Mouse (Mus musculus): ENCODE measurements around the gene Pinlyp.

Gene Pinlyp

DNA sequence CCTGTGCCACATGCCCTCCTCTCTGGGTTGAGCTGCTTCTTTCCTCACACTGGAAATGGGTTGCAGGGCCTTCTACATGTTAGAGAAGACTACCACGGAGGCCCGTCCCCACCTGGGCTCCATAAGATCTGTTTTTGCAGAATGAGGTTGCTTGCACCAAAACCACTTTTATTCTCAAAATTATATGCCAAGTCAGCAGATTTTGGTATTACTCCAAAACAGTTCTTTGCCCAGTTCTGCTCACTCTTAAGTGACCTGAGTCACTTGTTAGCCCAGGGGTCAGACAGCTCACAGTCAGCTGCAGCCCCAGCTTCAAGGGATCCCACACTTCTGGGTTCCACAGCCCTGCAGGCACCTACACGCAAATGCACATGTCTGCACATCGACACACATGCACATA, 15.5 kb upstream of the Pinlyp start:
- no peak for DNase-seq (ENCODE audit: low spot score)

DNA sequence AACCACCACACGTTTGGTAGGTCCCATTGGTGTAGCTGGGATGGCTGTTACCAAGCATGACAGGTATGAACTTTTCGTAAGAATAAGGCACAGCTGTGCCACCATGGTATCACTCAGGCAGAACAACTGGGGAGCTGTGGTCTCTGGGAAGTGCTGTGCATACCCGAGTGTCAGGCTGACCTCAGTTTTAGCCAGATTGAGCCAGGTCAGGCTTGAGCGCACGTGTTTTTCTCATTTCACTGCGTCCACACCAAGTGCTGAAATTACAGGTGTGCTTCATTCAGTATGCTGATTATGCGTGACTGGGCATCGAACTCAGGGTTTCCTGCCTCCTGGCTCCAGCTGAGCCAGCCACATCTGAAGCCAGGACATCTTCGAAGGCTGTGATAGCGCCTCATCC, 9.9 kb upstream of the Pinlyp start:
- DNase-seq (ENCODE audit: low spot score): no peak

DNA sequence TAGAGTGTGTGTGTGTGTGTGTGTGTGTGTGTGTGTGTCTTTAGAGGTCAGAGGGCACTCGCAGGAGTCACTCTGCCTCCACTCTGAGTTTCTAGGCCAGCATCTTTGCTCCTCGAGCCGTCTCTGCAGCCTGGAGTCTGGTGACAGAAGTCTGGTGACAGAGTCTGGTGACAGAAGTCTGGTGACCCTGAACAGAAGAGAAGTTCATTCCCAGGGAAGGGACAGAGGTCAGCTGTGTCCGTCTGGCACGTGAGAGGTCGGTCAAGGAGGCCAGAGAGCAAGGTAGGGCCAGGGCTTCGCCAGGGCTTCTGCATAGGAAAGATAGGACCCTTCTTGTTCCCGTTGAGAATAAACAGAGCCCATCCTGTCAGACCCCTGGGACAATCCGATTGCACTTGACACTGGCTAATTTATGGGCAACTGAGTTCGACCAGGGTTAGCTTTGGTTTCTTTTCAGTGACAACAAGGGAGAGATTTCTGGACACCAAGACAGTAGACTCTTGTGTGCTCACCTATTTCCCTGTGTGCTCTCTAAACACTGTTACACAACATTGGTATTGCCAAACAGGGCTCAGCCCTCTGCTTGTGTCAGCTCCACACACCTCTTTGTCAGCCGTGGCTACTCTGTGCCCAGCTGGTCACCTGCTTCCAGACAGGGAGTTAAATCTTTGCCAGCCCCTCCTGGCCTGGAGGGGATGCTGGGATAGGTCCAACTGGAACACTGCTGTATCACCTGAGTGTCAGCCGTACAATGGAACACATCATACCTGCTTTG, 6.3 kb upstream of the Pinlyp start:
- no peak for DNase-seq (ENCODE audit: low spot score)

DNA sequence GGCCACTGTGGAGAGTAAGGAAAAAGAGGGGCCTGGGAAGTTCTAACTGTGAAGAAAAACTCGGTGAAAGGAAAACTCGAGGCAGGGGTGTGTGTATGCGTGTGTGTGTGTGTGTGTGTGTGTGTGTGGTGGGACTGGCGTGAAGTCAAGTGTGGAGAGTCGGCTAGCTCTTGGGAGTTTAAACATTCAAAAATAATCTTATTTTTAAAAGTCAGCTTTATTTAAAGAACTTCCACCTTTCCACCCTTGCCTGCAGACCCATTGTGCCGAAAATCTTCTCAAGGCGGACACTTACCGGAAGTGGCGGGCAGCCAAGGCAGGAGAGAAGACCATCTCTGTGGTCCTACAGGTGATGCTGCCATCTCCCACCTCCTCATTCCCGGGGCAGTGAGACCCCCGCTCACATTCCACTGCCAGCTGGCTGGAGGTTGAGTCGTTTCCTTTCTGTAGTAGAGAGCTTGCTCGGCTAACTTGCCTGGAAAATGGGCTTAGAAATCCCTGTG, 1.7 kb upstream of the Pinlyp start:
- DNase-seq (ENCODE audit: low spot score): no peak

DNA sequence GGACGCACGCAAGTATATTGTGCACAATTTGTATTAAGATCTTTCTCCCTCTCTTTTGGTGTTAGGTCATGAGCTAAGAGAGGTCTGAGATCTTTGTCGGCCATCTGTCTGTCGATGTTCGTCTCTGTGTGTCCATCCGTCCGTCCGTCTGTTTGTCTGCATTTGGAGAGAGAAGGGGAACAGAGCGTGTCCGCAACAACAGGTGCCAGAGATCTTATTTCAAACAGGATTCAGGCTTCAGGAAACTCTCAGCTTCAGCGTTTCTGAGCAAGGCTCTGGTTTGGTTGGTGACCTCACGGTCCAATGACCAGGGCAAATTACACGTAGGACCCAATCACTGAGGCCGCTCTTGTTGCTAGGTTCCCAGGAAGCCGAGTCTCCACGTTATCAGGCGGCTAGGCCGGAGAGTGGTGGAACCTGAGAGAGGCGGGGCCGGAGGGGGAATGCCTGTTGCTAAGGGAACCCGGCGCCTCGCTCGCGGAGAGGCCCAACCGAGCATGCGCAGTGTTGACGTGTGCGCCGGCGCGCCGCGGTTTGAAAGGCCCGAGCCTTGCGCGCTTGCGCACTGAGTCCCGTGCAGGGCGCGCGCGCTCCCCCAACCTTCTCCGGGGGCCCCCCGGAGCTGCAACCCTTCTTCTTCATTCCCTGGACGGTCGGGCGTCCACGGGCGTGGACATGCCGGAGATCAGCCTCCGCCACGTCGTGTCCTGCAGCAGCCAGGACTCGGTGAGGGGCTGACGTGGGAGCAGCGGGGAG, 894 bp upstream of the Pinlyp start:
- DNase-seq (ENCODE audit: low spot score): peak; percentile 99

DNA sequence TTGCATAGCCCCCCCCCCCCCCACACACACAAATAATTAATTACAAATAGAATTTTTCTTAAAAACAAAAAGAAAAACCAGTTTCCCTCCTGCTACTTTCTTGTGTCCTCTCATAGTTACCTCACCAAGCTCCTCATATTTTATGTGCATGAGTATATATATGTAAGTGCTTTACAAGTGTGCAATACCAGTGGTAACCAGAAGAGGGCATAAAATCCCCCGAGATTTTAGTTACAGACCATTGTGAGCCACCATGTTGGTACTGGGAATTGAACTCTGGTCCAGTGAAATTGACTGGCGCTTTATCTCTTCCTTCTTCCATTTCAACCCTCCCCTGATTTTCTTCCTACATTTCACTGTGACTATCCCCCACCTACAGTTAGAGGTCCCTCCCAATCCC, 1.4 kb downstream of the Pinlyp start:
- DNase-seq (ENCODE audit: low spot score): no peak

DNA sequence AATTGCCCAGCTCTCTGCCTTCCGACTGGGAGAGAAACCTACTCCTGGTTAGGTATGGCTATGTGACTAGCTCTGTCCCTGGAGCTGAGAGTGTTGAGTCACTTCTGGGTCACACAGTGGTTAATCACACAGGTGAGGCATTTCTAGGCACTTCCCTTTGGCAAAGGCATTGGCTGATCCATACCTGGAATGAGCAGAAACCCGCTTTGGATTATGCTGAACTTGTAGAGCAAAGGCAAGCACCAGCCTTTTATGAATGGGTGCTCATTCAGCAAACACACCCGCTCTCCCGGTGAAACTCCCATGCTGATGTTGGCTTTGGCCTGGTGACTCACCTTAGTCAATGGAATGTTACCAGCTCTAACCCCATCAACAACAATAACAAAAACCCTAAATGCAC, 6.2 kb downstream of the Pinlyp start:
- DNase-seq (ENCODE audit: low spot score): no peak

DNA sequence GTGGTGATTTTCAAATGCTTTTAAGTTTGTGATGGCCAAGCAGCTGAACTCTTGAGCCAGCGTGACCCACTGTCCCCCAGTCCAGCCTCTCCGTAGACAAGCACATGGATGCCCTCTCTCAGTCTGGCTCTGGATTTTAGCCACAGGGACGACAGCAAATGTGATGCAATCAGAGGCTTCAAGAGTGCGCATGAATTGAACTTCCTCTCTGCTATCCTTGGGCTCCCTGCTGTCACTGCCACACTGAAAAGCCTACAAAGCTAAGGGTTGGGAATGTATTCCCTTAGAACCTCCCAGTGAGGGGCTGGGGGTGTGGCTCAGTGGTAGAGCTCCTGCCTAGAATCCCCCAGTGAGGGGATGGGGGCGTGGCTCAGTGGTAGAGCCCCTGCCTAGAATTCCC, 7.2 kb downstream of the Pinlyp start:
- DNase-seq (ENCODE audit: low spot score): no peak

DNA sequence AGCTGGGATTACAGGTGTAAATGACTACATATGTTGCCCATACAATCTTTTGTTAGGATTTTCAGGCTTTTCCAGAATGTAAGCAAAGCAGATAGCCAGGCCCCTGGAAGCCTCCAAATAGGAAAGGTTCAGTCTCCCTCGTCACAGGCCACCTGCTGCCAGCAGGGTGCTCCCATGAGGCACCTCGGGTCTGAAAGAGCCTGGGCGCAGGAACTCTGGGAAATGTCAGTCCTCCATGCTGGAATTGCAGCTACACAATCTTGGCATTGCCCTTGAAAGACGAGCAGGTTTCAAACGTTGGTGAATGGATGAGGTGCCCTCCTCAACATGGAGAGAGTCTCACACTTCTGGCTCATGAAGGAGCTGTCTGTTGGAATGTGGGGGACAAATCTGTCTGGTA, 7.8 kb downstream of the Pinlyp start:
- no peak for DNase-seq (ENCODE audit: low spot score)

DNA sequence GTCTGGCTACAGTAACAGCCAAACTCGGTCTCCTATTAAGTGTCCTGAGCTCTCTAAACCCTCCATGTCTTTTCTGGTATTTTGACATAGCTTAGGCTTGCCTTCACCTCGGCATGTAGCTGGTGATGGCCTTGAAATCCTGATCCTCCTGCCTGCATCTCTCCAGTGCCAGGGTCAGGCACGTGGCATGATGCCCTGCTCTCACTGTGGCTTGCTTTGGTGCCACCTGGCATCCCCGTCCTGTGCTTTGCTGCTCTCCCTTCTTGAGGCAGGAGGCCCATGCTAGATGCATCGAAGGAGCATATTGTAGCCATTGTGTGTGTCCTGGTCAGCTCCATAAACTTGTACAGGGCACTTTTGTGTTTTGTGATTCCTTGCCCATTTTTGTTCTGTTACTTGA, 8.3 kb downstream of the Pinlyp start:
- no peak for DNase-seq (ENCODE audit: low spot score)

DNA sequence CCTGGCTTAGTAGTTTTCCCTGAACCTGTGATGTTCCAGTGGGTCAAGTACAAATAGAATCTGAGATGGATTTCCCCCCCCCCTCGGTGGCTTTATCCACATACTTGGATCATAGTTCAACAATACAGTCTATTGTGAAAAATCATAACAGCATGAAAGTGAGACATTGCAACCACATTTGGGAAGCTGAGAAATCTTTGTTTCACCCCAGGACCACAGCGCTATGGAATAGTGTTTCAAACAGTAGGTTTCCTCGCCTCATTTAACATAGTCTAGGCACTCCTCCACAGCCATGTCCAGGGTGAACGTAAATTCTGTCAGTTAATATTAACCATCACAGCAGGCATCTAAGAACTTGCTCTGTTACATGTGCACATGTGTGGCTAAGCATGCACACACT, 8.8 kb downstream of the Pinlyp start:
- DNase-seq (ENCODE audit: low spot score): no peak

DNA sequence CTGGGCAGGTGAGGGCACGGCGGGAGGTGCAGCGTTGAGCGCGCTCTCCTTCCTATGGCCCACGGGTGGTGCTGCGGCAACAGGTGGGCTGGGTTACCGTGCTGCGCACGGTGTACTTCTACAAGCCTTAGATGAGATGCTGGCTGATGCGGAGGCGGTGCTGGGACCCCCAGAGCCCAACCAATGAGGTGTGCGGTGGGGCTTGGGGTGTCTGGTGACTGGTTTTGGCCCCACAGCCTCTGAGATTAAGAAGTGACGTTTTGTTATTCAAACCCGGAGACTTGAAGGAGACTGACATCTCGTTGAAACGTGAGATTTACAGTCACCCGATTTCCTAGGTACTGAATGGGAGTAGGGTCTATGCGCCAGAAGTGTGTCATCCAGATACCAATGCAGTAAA, 11.6 kb downstream of the Pinlyp start:
- DNase-seq (ENCODE audit: low spot score): no peak

DNA sequence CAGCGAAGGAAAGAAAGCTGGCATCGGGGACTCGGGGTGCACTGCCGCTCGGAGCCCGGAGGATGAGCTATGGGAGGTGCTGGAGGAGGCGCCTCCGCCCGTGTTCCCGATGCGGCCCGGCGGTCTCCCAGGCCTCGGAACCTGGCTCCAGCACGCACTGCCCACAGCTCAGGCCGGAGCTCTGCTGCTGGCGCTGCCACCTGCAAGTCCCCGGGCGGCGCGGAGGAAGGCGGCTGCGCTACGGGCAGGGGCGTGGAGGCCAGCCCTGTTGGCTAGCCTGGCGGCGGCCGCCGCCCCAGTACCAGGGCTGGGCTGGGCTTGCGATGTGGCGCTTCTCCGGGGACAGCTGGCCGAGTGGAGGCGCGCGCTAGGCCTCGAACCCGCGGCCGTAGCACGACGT, 12.1 kb downstream of the Pinlyp start:
- no peak for DNase-seq (ENCODE audit: low spot score)

DNA sequence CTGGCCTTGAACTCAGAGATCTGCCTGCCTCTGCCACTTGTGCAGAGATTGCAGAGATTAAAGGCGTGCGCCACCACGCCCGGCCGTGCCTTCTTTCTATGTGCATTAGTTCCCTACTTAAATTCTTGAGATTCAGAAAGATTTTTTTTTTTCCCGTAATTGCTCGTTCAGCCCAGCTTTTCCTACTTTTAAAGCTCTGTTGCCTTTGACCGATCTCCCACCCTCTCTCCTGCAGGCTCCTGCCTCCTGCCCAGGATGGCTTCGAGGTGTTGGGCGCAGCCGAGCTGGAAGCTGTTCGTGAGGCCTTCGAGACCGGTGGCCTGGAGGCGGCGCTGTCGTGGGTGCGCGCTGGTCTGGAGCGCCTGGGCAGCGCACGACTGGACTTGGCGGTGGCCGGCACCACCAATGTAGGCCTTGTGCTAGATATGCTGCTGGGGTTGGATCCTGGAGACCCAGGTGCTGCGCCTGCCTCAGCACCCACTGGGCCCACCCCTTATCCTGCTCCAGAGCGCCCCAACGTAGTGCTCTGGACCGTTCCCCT, 12.8 kb downstream of the Pinlyp start:
- no peak for DNase-seq (ENCODE audit: low spot score)

DNA sequence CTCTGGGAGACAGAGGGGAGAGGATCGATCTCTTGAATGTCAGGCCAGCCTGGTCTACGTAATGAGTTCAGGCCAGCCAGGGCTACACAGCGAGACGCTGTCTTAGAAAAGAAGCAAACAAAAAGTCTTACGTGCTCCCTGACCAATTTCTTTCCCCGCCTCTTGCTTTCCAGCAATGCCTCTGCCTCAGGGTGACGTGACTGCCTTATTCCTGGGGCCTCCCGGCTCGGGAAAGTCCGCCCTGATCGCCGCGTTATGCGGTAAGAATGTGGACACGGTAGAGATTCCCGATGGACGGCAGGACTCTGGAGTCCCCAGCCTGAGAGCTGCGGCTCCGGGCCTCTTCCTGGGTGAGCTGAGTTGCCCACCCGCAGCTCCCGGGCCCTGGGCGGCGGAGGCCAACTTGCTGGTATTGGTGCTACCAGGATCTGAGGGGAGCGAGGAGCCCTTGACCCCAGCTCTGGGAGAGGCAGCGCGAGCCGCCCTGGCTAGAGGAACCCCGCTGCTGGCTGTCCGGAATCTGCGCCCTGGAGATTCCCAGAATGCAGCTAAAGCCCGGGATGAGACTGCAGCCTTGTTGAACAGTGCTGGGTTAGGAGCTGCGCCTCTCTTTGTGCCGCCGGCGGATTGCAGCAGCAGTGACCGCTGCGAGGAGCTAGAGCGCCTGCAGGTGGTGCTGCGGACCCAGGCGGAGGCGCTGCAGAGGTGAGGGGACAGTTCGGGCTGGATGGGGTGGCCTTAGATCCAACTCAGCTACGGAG, 14.5 kb downstream of the Pinlyp start:
- peak; percentile 63 for DNase-seq (ENCODE audit: low spot score)

DNA sequence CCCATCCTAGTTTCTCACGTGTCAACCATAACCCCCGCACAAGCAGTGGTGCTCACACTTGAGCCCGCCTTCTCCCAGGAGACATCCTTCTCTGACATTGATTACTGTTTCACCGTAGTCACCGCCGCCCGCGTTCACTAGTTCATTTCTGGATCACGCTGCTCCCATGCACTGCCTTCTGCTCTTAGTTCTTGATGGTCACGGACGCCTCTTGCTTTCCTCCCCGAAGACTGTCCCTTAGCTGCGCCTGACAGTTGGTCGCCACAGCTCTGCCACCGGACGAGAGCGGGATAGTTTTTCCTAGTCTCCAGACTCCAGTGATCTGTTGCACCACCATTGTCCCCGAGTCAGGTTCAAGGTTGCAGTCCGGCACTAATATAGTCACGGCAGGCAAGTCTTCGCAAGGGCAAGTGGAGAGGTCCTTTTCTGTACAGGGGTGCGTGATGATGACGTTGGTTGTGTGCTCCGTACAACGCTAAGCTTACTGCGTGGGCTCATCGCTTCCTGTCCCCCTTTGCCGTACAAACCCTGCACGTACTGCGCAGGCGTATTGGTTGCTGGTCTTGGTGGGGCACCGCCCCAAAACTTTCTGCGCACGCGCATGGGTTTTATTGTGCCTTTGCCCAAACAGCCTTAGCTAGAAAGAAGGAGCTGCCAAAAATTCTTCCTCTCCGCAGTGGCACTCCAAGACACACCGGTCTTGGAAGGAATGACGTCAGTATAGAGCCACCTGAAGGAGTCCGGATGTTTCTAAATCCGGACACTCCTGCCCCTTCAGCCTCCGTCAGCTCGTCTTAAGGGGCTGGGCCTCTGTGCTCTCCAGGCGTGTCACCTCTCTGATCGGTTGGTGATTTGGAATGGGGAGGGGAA, 15.6 kb downstream of the Pinlyp start, which contains the start of gene Irgq:
TSS of gene Irgq (plus strand) at position 628 of the 870 bp plus-strand sequence.
- peak; percentile 99 for DNase-seq (ENCODE audit: low spot score)

DNA sequence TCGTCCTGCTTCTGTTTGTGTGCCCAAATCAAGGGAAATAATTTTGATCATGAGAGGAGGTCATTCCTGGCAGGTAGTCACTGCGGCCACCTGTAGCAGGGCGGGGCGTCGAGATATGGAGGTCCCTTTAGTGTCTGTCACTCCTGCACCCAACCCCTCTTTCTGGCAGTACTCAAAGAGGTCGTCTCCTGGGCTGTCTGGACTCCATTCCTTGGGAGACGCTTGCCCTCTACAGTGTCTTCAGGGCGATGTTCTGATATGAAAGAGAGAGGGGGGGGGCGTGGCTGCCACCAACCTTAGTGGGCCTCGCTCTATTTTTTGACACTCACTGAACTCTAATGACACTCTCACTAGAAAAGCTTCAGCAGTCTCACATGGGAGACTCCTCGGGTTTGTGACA, 16.3 kb downstream of the Pinlyp start:
- no peak for DNase-seq (ENCODE audit: low spot score)

DNA sequence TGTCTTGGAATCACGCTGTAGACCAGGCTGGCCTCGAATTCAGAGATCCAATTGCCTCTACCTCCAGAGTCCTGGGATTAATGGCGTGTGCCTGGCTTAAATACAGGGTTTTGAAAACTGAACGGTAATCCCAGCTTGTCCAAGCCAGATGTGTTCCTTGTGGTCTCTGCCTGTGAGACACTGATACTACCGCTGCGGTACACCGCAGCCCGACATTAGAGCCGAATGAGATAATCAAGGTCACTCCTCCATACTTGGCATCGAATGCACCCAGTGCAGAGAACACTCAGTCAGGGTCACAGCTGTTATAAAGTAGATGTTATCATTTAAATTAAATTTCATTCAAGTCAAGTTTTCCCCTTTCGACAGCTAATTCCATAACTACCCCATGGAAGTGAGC, 17.1 kb downstream of the Pinlyp start:
- no peak for DNase-seq (ENCODE audit: low spot score)

DNA sequence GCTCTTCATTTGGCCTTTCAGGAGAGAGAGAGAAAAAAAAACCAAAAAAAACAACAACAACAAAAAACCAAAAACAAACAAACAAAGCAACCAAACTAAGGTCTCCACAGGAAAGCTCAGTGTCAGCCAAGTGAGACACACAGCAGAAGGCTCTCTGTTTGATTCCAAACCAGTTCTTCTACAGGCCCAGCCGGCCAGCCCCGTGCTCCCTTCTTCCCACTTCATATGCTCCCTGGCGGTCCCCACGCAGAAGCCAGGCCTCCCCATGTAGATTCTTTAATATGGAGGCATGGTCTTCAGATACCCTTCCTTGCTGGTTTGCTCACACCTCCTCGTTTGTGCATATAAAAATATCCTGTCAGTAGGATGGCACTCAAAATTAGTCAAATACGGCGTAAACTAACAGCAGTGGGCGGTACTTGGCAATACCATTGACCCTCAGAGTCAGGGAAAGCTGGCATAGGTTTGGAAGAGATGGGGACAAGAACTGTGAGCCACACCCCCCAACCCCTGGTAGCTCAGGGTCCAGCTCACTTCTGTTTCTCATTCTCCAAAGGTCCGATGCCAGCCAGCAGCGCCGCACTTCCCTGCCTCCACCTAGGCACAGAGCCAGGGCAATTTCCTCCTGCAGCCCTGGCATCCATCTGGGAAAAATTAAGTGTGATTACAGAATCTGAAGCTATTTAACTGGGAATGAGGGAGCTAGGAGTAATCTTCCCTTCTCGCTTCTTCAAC, 20.1 kb downstream of the Pinlyp start:
- no peak for DNase-seq (ENCODE audit: low spot score)

DNA sequence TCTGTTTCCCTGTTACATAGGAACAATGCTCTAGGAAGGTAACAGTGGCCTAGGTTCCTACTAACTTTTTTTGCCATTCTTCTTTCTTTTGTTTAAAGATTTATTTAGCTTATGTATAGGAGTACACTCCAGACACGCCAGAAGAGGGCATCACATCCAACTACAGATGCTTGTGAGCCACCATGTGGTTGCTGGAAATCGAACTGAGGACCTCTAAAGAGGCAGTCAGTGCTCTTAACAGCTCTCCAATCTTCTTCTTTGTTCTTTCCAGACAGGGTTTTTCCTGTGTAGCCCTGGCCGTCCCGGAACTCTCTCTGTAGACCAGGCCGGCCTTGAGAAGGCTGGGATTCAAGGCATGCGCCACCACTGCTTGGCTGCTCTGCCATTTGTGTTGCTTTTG, 20.9 kb downstream of the Pinlyp start:
- DNase-seq (ENCODE audit: low spot score): no peak

DNA sequence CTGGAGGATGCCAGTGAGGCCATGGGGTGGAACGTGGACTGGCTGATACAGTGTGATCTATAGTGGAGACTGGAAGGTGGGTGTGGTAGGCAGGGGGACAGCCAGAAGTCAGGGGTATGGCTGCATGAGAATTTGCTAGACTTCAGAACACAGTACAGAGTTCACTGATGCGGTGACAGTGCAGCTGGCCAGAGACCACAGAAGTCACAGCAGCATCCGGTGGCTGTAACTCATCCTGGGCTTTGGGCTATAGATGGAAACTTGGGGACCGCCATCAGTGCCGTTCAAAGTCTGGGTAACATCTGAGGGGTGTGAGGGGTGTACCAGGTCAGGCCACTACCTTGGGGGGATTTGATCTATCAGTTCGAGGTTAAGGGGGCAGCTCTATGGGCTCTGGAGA, 22.2 kb downstream of the Pinlyp start:
- no peak for DNase-seq (ENCODE audit: low spot score)
